ENCODE assay signal across 22 mouse cellular contexts in genomic region chr16:94852407-94853160, GRCm38 (mm10).
DNase-seq lines count a peak whose midpoint lies in the region; ATAC-seq and TF ChIP-seq lines count a peak whose summit lies in the region.
"Had no signal": no experiment of that assay in that cellular context is flagged by ENCODE, and none has a peak within 500 bp of the region (broad histone marks: within the 10 kb centered on the region; RNA-seq: fewer than 3 reads in every experiment).

No protein-coding gene starts in this region.

- WGBS in kidney, postnatal 0 days = 44% methylated on average over 19 of the region's 19 CpGs
- 54% methylated on average over 19 of the region's 19 CpGs for WGBS in lung, embryonic 14.5 days
- WGBS in intestine, embryonic 16.5 days = 58% methylated on average over 19 of the region's 19 CpGs
- WGBS in midbrain, embryonic 15.5 days = 78% methylated on average over 19 of the region's 19 CpGs

- H3K9ac ChIP-seq in kidney, postnatal 0 days (ENCODE audit: low read depth, low read length) = no peak overlapping the region
- no peak overlapping the region for H3K9ac ChIP-seq in lung, embryonic 14.5 days
- H3K9ac ChIP-seq in intestine, embryonic 16.5 days (ENCODE audit: low read depth, low read length) = no peak overlapping the region
- no peak overlapping the region for H3K9ac ChIP-seq in midbrain, embryonic 15.5 days
- H3K9ac ChIP-seq: embryonic facial prominence, embryonic 12.5 days; forebrain, embryonic 13.5 days; heart, embryonic 15.5 days; limb, embryonic 13.5 days; liver, embryonic 13.5 days; lung, embryonic 15.5 days had no signal

- H3K36me3 ChIP-seq in kidney, postnatal 0 days (ENCODE audit: insufficient read depth, low read length) = no peaks in the 10 kb centered on the region
- H3K36me3 ChIP-seq in lung, embryonic 14.5 days (ENCODE audit: insufficient read depth) = no peaks in the 10 kb centered on the region
- H3K36me3 ChIP-seq in intestine, embryonic 16.5 days (ENCODE audit: control insufficient read depth, insufficient read depth, low read length) = no peaks in the 10 kb centered on the region
- no peaks in the 10 kb centered on the region for H3K36me3 ChIP-seq in midbrain, embryonic 15.5 days (replicated peaks)
- H3K36me3 ChIP-seq: embryonic facial prominence, embryonic 12.5 days; heart, embryonic 15.5 days; limb, embryonic 13.5 days; liver, embryonic 13.5 days; lung, embryonic 15.5 days; midbrain, embryonic 10.5 days had no signal

- no peaks in the 10 kb centered on the region for H3K9me3 ChIP-seq in kidney, postnatal 0 days (replicated peaks; ENCODE audit: low read length)
- H3K9me3 ChIP-seq in lung, embryonic 14.5 days (ENCODE audit: low read depth, low read length) = no peaks in the 10 kb centered on the region
- H3K9me3 ChIP-seq in intestine, embryonic 16.5 days (ENCODE audit: control insufficient read depth, low read length) = no peaks in the 10 kb centered on the region
- H3K9me3 ChIP-seq in midbrain, embryonic 15.5 days = no peaks in the 10 kb centered on the region
- H3K9me3 ChIP-seq: embryonic facial prominence, embryonic 12.5 days; forebrain, embryonic 13.5 days; heart, embryonic 15.5 days; limb, embryonic 13.5 days; liver, embryonic 13.5 days; lung, embryonic 15.5 days; midbrain, embryonic 10.5 days had no signal

- peaks cover 4% of the 10 kb centered on the region; the same call in 1 of the 2 replicates for H3K4me1 ChIP-seq in kidney, postnatal 0 days (replicated peaks; ENCODE audit: insufficient read depth, low read length)
- H3K4me1 ChIP-seq in lung, embryonic 14.5 days (ENCODE audit: insufficient read depth) = no peaks in the 10 kb centered on the region
- H3K4me1 ChIP-seq in intestine, embryonic 16.5 days (ENCODE audit: control insufficient read depth, insufficient read depth, low read length) = no peaks in the 10 kb centered on the region
- peaks cover 9% of the 10 kb centered on the region for H3K4me1 ChIP-seq in midbrain, embryonic 15.5 days
- H3K4me1 ChIP-seq: embryonic facial prominence, embryonic 12.5 days; liver, embryonic 13.5 days; lung, embryonic 15.5 days had no signal

- peak; percentile 66 for DNase-seq in kidney, postnatal 0 days (ENCODE audit: low spot score)
- no peak for DNase-seq in kidney, adult 18-20 months
- peak; percentile 47 for DNase-seq in lung, embryonic 14.5 days
- DNase-seq in lung, postnatal 25 days (ENCODE audit: low spot score) = no peak
- no peak for DNase-seq in cerebellum, postnatal 4 days (ENCODE audit: low spot score in 2 of 2)
- DNase-seq: adrenal gland, postnatal 25 days; cerebellum, adult 8-10 months; gastrocnemius, postnatal 25 days; heart, adult 2 months; liver, embryonic 13.5 days; thymus, postnatal 25 days had no signal

- H3K27ac ChIP-seq in kidney, postnatal 0 days = no peak overlapping the region
- no peak overlapping the region for H3K27ac ChIP-seq in lung, embryonic 14.5 days (ENCODE audit: low read depth)
- no peak overlapping the region for H3K27ac ChIP-seq in intestine, embryonic 16.5 days (ENCODE audit: low read length)
- H3K27ac ChIP-seq in midbrain, embryonic 15.5 days = no peak overlapping the region
- H3K27ac ChIP-seq: embryonic facial prominence, embryonic 12.5 days; forebrain, embryonic 13.5 days; heart, adult 2 months; heart, embryonic 15.5 days; hindbrain, postnatal 0 days; limb, embryonic 13.5 days; liver, embryonic 13.5 days; lung, embryonic 15.5 days; macrophage; midbrain, embryonic 10.5 days had no signal

- peak; percentile 54 for ATAC-seq in kidney, postnatal 0 days (replicated peaks; ENCODE audit: low FRiP score, low read depth)
- no peak; the same call in 1 of the 2 replicates for ATAC-seq in lung, embryonic 14.5 days (ENCODE audit: insufficient read depth)
- peak; percentile 85 for ATAC-seq in intestine, embryonic 16.5 days
- no peak for ATAC-seq in midbrain, embryonic 15.5 days (replicated peaks)
- ATAC-seq: forebrain, embryonic 13.5 days; hindbrain, postnatal 0 days had no signal

- no peak for TF ChIP-seq CTCF in kidney, postnatal 0 days (IDR thresholded peaks at IDR 0.05; ENCODE audit: low read depth)
- TF ChIP-seq CTCF in lung, embryonic 14.5 days (IDR thresholded peaks at IDR 0.05; ENCODE audit: low read depth) = no peak

- no peaks in the 10 kb centered on the region for H3K27me3 ChIP-seq in kidney, postnatal 0 days (ENCODE audit: insufficient read depth, low read length)
- no peaks in the 10 kb centered on the region for H3K27me3 ChIP-seq in lung, embryonic 14.5 days (ENCODE audit: insufficient read depth, low read length)
- no peaks in the 10 kb centered on the region for H3K27me3 ChIP-seq in intestine, embryonic 16.5 days (replicated peaks; ENCODE audit: control insufficient read depth, insufficient read depth, low read length)
- no peaks in the 10 kb centered on the region for H3K27me3 ChIP-seq in midbrain, embryonic 15.5 days (replicated peaks)
- H3K27me3 ChIP-seq: embryonic facial prominence, embryonic 12.5 days; forebrain, embryonic 13.5 days; heart, embryonic 15.5 days; limb, embryonic 13.5 days; liver, embryonic 13.5 days; lung, embryonic 15.5 days had no signal

- no peak overlapping the region for H3K4me3 ChIP-seq in kidney, postnatal 0 days (replicated peaks; ENCODE audit: low read depth, low read length)
- H3K4me3 ChIP-seq in lung, embryonic 14.5 days (ENCODE audit: low read depth, low read length) = no peak overlapping the region
- no peak overlapping the region for H3K4me3 ChIP-seq in intestine, embryonic 16.5 days (ENCODE audit: low read length)
- H3K4me3 ChIP-seq in midbrain, embryonic 15.5 days = no peak overlapping the region
- H3K4me3 ChIP-seq: embryonic facial prominence, embryonic 12.5 days; erythroblast, embryonic 14.5 days; forebrain, embryonic 13.5 days; heart, adult 2 months; heart, embryonic 15.5 days; limb, embryonic 13.5 days; liver, embryonic 13.5 days; lung, embryonic 15.5 days; midbrain, embryonic 10.5 days had no signal

- H3K4me2 ChIP-seq in kidney, postnatal 0 days (ENCODE audit: low read length) = no peak overlapping the region
- H3K4me2 ChIP-seq in lung, embryonic 14.5 days = no peak overlapping the region
- H3K4me2 ChIP-seq in intestine, embryonic 16.5 days (ENCODE audit: low read depth, low read length) = no peak overlapping the region
- H3K4me2 ChIP-seq in midbrain, embryonic 15.5 days = no peak overlapping the region
- H3K4me2 ChIP-seq: embryonic facial prominence, embryonic 12.5 days; forebrain, embryonic 13.5 days; heart, embryonic 15.5 days; limb, embryonic 13.5 days; liver, embryonic 13.5 days; lung, embryonic 15.5 days had no signal

Comparison
In these comparisons a context has a peak if more than half of its experiments do, and no peak if none do; other contexts are left out.
1. DNase-seq: peak in kidney, postnatal 0 days (single experiment) and lung, embryonic 14.5 days (single experiment); none in kidney, adult 18-20 months (single experiment), lung, postnatal 25 days (single experiment) and cerebellum, postnatal 4 days (0 of 2).
2. ATAC-seq: peak in kidney, postnatal 0 days (single experiment) and intestine, embryonic 16.5 days (single experiment); none in lung, embryonic 14.5 days (single experiment) and midbrain, embryonic 15.5 days (single experiment).